Mouse (Mus musculus): Measurements from ENCODE around the gene Cstb.
A peak's percentile ranks its signal among the peaks of the same experiment; 100 is the strongest.
"Not testable (repeated sequence)": the region's sequence is repeated elsewhere in the genome, so short reads cannot be mapped to it uniquely, and the experiment has no call there.

Gene Cstb

GRCm38 (mm10) chr10:78414936-78415335, 10.5 kb upstream of the Cstb start:
- not testable (repeated sequence) for DNase-seq (ENCODE audit: low read depth, low spot score)

- peak; percentile 48 for DNase-seq (ENCODE audit: low read depth, low spot score)
Measured at GRCm38 (mm10) chr10:78417888-78418287, 7.6 kb upstream of the Cstb start.

- no peak for DNase-seq (ENCODE audit: low read depth, low spot score)
Measured at GRCm38 (mm10) chr10:78418791-78419190, 6.7 kb upstream of the Cstb start.

- no peak for DNase-seq (ENCODE audit: low read depth, low spot score)
Measured at GRCm38 (mm10) chr10:78420929-78421328, 4.5 kb upstream of the Cstb start.

GRCm38 (mm10) chr10:78422614-78423013, 2.9 kb upstream of the Cstb start:
- no peak for DNase-seq (ENCODE audit: low read depth, low spot score)

GRCm38 (mm10) chr10:78426117-78426735, 757 bp downstream of the Cstb start:
- DNase-seq (ENCODE audit: low read depth, low spot score): no peak

GRCm38 (mm10) chr10:78428070-78428469, 2.6 kb downstream of the Cstb start:
- DNase-seq (ENCODE audit: low read depth, low spot score): no peak

- no peak for DNase-seq (ENCODE audit: low read depth, low spot score)
Measured at GRCm38 (mm10) chr10:78429180-78429579, 3.7 kb downstream of the Cstb start.

- DNase-seq (ENCODE audit: low read depth, low spot score): no peak
Measured at GRCm38 (mm10) chr10:78429776-78430175, 4.3 kb downstream of the Cstb start.

- no peak for DNase-seq (ENCODE audit: low read depth, low spot score)
Measured at GRCm38 (mm10) chr10:78432853-78433252, 7.4 kb downstream of the Cstb start.

GRCm38 (mm10) chr10:78438094-78438493, 12.6 kb downstream of the Cstb start:
- DNase-seq (ENCODE audit: low read depth, low spot score): no peak

- no peak for DNase-seq (ENCODE audit: low read depth, low spot score)
Measured at GRCm38 (mm10) chr10:78439550-78439949, 14.1 kb downstream of the Cstb start.

- DNase-seq (ENCODE audit: low read depth, low spot score): no peak
Measured at GRCm38 (mm10) chr10:78439990-78440389, 14.5 kb downstream of the Cstb start.

- DNase-seq (ENCODE audit: low read depth, low spot score): no peak
Measured at GRCm38 (mm10) chr10:78440812-78441211, 15.3 kb downstream of the Cstb start.

GRCm38 (mm10) chr10:78441606-78442005, 16.1 kb downstream of the Cstb start:
- DNase-seq (ENCODE audit: low read depth, low spot score): no peak

- DNase-seq (ENCODE audit: low read depth, low spot score): no peak
Measured at GRCm38 (mm10) chr10:78442292-78442691, 16.8 kb downstream of the Cstb start.

GRCm38 (mm10) chr10:78446195-78446594, 20.7 kb downstream of the Cstb start:
- no peak for DNase-seq (ENCODE audit: low read depth, low spot score)

GRCm38 (mm10) chr10:78447396-78447795, 21.9 kb downstream of the Cstb start:
- no peak for DNase-seq (ENCODE audit: low read depth, low spot score)

- DNase-seq (ENCODE audit: low read depth, low spot score): no peak
Measured at GRCm38 (mm10) chr10:78450761-78451160, 25.3 kb downstream of the Cstb start.

GRCm38 (mm10) chr10:78452641-78453040, 27.2 kb downstream of the Cstb start:
- DNase-seq (ENCODE audit: low read depth, low spot score): no peak

GRCm38 (mm10) chr10:78456696-78457095, 31.2 kb downstream of the Cstb start:
- DNase-seq (ENCODE audit: low read depth, low spot score): no peak

- no peak for DNase-seq (ENCODE audit: low read depth, low spot score)
Measured at GRCm38 (mm10) chr10:78457495-78458347, 32.3 kb downstream of the Cstb start.
